Mouse (Mus musculus): ENCODE measurements around the gene Hist2h2ab. TPM values are rescaled to one million over a fixed set of nuclear protein-coding genes. Genes with fewer than 3 reads are reported as not detected.
"Not testable (repeated sequence)": the region's sequence is repeated elsewhere in the genome, so short reads cannot be mapped to it uniquely, and the experiment has no call there.

Hist2h2ab gene
- total RNA-seq (2015) (5.7 and 9.1 TPM in 2 replicates), total RNA-seq (2017) (113 and 300 TPM in 2 replicates)

DNA sequence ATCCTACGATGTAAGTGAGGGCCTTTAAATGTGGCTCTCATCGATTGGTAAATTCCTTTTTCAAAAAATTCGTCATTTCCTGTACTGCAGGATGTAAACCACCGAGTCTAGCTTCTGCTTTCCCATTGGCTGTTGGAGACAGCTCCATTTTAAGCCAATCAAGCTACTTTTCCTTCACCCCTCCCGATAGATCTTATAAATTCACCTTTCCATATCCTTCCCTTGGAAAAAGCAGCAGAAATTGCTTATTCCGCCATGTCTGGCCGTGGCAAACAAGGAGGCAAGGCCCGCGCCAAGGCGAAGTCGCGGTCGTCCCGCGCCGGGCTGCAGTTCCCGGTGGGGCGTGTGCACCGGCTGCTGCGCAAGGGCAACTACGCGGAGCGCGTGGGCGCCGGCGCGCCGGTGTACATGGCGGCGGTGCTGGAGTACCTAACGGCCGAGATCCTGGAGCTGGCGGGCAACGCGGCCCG is at the start of gene Hist2h2ab, which contains the start of gene Bola1:
Gene Hist2h2ab, plus strand, starts transcription at position 205 of the 470 bp plus-strand sequence.
Gene Bola1, minus strand, starts transcription at position 49 of the 470 bp plus-strand sequence.
- peak; percentile 54 for ATAC-seq (replicated peaks; ENCODE audit: poor library complexity)

DNA sequence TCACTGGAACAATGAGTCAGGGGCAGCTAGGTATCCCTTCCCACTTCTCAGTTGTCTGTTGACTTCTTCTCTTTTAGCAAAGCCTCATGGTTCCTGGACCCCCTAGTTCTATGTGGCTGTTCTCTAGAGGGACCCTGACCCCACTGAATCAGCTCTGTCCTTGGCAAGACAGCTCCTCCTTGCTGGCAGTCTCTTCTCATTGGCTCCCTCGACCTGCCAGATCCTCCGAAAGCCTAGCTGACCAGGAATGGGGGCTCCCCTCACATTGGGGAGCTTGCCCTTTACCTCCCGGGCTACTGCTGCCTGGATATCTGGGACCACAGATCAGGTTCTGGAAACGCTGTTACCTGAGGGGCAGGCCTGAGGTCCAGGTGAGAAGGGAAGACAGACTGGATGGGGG is 49.4 kb upstream of the Hist2h2ab start:
- ATAC-seq (replicated peaks; ENCODE audit: poor library complexity) = no peak

GRCm38 (mm10) chr3:96170976-96171545 is 48.6 kb upstream of the Hist2h2ab start:
- ATAC-seq (replicated peaks; ENCODE audit: poor library complexity) = no peak

GRCm38 (mm10) chr3:96171583-96172196 is 48.0 kb upstream of the Hist2h2ab start:
- no peak for ATAC-seq (replicated peaks; ENCODE audit: poor library complexity)

- ATAC-seq (replicated peaks; ENCODE audit: poor library complexity) = peak; percentile 95
These were observed 47.2 kb upstream of the Hist2h2ab start, which contains the start of gene Sf3b4 for GRCm38 (mm10) chr3:96172197-96173178. Gene Sf3b4, plus strand, starts transcription at chr3:96172332.

GRCm38 (mm10) chr3:96173185-96173584 is 46.5 kb upstream of the Hist2h2ab start:
- no peak for ATAC-seq (replicated peaks; ENCODE audit: poor library complexity)

- ATAC-seq (replicated peaks; ENCODE audit: poor library complexity) = not testable (repeated sequence)
These were observed 45.6 kb upstream of the Hist2h2ab start for GRCm38 (mm10) chr3:96174042-96174441.

GRCm38 (mm10) chr3:96175251-96175650 is 44.4 kb upstream of the Hist2h2ab start:
- ATAC-seq (replicated peaks; ENCODE audit: poor library complexity) = no peak

DNA sequence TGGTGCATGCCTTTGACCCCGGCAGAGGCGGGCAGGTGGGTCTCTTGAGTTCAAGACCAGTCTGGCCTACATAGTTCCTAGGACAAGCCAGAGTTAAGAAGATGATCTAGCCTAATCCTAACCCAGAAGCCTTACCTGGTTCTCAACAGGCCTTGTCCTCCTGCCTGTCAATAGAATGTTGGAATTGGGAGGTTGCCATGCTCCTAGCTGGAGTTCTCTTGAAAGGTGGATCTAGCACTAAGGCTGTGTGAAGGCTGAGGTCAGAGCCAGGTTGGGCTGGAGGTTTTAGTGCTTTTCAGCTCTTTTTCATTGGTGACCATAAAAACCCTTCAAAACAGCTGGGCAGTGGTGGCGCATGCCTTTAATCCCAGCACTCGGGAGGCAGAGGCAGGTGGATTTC is 41.2 kb upstream of the Hist2h2ab start:
- ATAC-seq (replicated peaks; ENCODE audit: poor library complexity) = no peak

GRCm38 (mm10) chr3:96178902-96179301 is 40.8 kb upstream of the Hist2h2ab start:
- ATAC-seq (replicated peaks; ENCODE audit: poor library complexity) = no peak

- ATAC-seq (replicated peaks; ENCODE audit: poor library complexity) = no peak
These were observed 40.1 kb upstream of the Hist2h2ab start for GRCm38 (mm10) chr3:96179531-96179930.

GRCm38 (mm10) chr3:96180727-96181477 is 38.8 kb upstream of the Hist2h2ab start, which contains the start of gene Sv2a:
Gene Sv2a, plus strand, starts transcription at chr3:96181151.
- peak; percentile 53 for ATAC-seq (replicated peaks; ENCODE audit: poor library complexity)

DNA sequence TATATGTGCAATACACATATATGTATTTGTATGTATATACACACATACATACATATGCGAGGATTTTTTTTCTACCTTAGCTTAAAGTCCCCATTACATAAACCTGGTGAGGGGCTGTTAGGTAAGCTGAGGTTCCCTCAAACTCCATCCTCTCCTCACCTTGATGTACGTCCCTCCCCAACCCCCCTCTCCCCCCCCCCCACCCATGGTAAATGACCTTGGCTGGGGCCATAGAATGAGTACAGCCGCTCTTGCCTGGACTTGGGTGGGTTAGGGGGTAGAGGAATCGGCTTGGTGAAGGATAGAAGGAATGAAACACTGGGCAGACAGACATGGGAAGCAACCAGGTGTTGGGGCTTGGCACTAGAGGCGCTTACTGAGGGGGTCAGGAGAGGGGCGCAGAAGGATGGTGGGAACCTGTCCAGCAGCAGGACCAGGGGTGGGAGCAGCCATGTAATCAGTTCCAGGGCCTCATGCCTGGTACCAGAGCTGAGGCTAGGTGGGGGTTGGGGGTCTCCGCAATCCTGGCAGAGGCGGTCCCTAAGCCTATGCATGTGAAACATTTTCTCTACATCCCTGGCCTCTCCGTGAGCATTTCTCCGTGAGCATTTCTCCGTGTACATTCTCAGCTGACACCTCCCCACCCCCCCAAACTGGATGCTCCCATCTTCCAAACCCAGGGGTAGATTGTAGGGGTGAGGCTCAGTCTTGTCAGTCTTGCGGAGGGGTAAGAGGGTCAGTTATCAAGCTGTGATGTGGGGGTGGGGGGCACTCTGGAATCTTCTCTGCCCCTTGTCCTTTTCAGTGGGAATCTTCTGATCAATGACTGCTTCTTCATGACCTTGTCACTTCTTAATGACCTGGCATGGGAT is 37.9 kb upstream of the Hist2h2ab start:
- ATAC-seq (replicated peaks; ENCODE audit: poor library complexity) = no peak

- peak; percentile 23; the same call in 1 of the 2 replicates for ATAC-seq (replicated peaks; ENCODE audit: poor library complexity)
These were observed 37.3 kb upstream of the Hist2h2ab start for GRCm38 (mm10) chr3:96182382-96182776.

- no peak for ATAC-seq (replicated peaks; ENCODE audit: poor library complexity)
These were observed 26.7 kb upstream of the Hist2h2ab start for GRCm38 (mm10) chr3:96192977-96193376.

DNA sequence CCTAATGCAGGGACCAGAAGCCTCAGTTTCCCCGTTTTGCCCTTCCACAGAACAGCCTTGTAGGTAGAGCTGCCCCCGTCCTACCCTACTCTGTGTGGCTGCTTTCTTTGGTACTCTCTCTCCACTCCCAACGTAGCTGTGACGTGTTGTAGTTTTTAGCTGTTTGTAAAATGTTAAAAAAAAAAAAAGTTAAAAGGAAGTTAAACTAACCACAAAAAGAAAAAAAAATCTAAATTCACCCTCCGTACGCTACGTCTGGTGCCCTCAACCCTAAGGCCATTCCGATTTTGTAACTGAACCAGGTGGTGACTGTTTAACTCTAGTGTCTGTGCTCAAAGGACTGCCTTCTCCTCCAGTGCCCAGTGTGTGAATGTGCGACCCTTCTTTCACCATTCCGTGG is 24.7 kb upstream of the Hist2h2ab start:
- ATAC-seq (replicated peaks; ENCODE audit: poor library complexity) = peak; percentile 14

DNA sequence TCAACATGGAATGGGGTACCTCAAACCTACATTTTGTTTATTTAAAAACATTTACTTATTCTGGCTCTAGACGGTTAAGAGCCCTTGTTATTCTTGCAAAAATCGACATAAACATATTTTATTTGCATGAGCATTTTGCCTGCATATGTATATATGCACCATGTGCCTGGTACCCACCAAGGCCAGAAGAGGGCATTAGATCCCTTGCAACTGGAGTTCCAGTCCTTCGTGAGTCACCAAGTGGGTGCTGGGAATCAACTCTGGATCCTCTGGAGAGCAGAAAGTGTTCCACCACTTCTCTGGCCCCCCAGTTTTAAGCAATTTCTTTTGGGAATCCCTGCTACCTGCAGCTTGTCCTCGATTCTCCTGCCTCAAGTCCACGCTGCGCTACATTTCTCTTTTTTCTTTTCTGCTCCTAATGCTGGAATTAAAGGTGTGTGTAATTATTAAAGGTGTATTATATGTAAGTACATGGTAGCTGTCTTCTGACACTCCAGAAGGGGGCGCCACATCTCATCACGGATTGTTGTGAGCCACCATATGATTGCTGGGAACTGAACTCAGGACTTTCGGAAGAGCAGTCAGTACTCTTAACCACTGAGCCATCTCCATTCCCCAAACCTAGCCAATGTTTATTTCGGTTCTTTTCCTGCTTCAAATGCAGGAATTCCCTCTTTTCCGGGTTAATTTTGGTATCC is 23.9 kb upstream of the Hist2h2ab start:
- no peak for ATAC-seq (replicated peaks; ENCODE audit: poor library complexity)

- no peak for ATAC-seq (replicated peaks; ENCODE audit: poor library complexity)
These were observed 23.1 kb upstream of the Hist2h2ab start for GRCm38 (mm10) chr3:96196437-96197128.
